Mouse (Mus musculus) intestine, embryonic 16.5 days (tissue): ENCODE results near the gene Twist2. TPM values are rescaled to one million over a fixed set of nuclear protein-coding genes. Genes with fewer than 3 reads are reported as not detected.

ENCODE experiments used
- ATAC-seq: fragments of 200-750 bp; cut with Nextera tagmentation; 2 replicates; pipeline ENCODE4 v1.8.0; 2017; ENCODE audit warnings: moderate TSS enrichment, moderate library complexity
- H3K27ac ChIP-seq: fragments of 300-500 bp; sonication (generic); 2 replicates; pipeline ENCODE4 v1.5.1; 2014; ENCODE audit warnings: mild to moderate bottlenecking, low read length
- H3K27me3 ChIP-seq: fragments of 300-500 bp; sonication (generic); replicated peaks from 2 replicates; pipeline ENCODE4 v1.6.1; 2014; ENCODE audit warnings: low read length, control low read depth, mixed read lengths; ENCODE audit not compliant: control insufficient read depth, insufficient read depth
- H3K36me3 ChIP-seq: fragments of 300-500 bp; sonication (generic); 2 replicates; pipeline ENCODE4 v1.6.1; 2014; ENCODE audit warnings: low read length, control low read depth; ENCODE audit not compliant: control insufficient read depth, insufficient read depth
- H3K4me1 ChIP-seq: fragments of 300-500 bp; sonication (generic); 2 replicates; pipeline ENCODE4 v1.6.1; 2014; ENCODE audit warnings: low read length, control low read depth, mixed read lengths; ENCODE audit not compliant: control insufficient read depth, insufficient read depth
- H3K4me2 ChIP-seq: fragments of 300-500 bp; sonication (generic); 2 replicates; pipeline ENCODE4 v1.6.1; 2014; ENCODE audit warnings: low read depth, low read length, control low read depth
- H3K4me3 ChIP-seq: fragments of 300-500 bp; sonication (generic); 2 replicates; pipeline ENCODE4 v1.5.1; 2014; ENCODE audit warnings: mild to moderate bottlenecking, low read length
- H3K9ac ChIP-seq: fragments of 300-500 bp; sonication (generic); 2 replicates; pipeline ENCODE4 v1.6.1; 2014; ENCODE audit warnings: low read depth, low read length
- H3K9me3 ChIP-seq: fragments of 300-500 bp; sonication (generic); 2 replicates; pipeline ENCODE4 v1.6.1; 2016; ENCODE audit warnings: low read length, control low read depth; ENCODE audit not compliant: control insufficient read depth
- WGBS: fragments of 180-500 bp; shearing (Covaris S2); extraction: QIAGEN DNeasy Blood & Tissue Kit; methylation state at CpG from one replicate; pipeline ENCODE4 v1.1.7; 2014; 5-methylcytosine and 5-hydroxymethylcytosine counted together
- polyA plus RNA-seq: library from polyadenylated mRNA; unstranded; fragments of >200 nt; fragmentation: Nextera tagmentation; extraction: Ambion mirVana; gene quantifications from 2 replicates; pipeline ENCODE4 v1.2.1, GENCODE M21; 2015

Twist2 gene
- polyA plus RNA-seq, 1 experiment from 2014 or later, result 5.1 TPM

GRCm38 (mm10) chr1:91858101-91858790 lies 57.0 kb downstream of the Twist2 start:
- WGBS, result 79% methylated on average over 11 of the region's 11 CpGs
- Histone ChIP-seq H3K9me3 (no peaks in the 10 kb centered on the region), H3K4me3 (no peak overlapping the region), H3K4me1 (peaks cover 15% of the 10 kb centered on the region), H3K27me3 (no peaks in the 10 kb centered on the region), H3K27ac (no peak overlapping the region), H3K36me3 (no peaks in the 10 kb centered on the region), H3K9ac (no peak overlapping the region), H3K4me2 (no peak overlapping the region)
- ATAC-seq, result no peak

- no peaks in the 10 kb centered on the region for H3K27me3 ChIP-seq
- H3K36me3 ChIP-seq, result no peaks in the 10 kb centered on the region
- H3K4me2 ChIP-seq, result no peak overlapping the region
- H3K9me3 ChIP-seq, result no peaks in the 10 kb centered on the region
- H3K4me1 ChIP-seq, result peaks cover 15% of the 10 kb centered on the region
- no peak for ATAC-seq
- H3K27ac ChIP-seq, result no peak overlapping the region
- no peak overlapping the region for H3K4me3 ChIP-seq
- no peak overlapping the region for H3K9ac ChIP-seq
- WGBS, result 94% methylated on average over 1 of the region's 1 CpGs
These were observed 57.6 kb downstream of the Twist2 start for GRCm38 (mm10) chr1:91858901-91859300.

DNA sequence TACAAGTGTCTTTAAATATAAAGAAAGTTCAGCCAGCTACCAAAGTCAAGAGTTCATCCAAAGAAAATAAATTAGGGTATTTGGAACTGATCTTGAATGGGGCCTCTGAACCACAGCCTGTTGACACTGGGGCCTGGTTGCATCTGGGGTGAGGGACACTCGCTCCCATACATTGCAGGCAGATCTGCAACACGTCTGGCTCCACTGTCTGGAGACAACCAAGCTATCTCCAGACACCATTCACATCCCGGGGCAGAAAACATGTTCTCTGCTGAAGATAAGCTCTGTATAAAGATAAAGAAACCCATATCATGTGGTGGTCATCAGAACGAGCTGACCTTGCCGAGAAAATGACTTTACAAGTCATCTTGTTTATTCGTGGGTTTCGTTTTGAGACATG lies 60.2 kb downstream of the Twist2 start:
- Histone ChIP-seq H3K9me3 (no peaks in the 10 kb centered on the region), H3K36me3 (no peaks in the 10 kb centered on the region), H3K9ac (no peak overlapping the region), H3K27ac (no peak overlapping the region), H3K4me2 (no peak overlapping the region), H3K4me3 (no peak overlapping the region), H3K27me3 (no peaks in the 10 kb centered on the region), H3K4me1 (peaks cover 12% of the 10 kb centered on the region)
- WGBS, result 46% methylated on average over 7 of the region's 7 CpGs
- ATAC-seq, result no peak

DNA sequence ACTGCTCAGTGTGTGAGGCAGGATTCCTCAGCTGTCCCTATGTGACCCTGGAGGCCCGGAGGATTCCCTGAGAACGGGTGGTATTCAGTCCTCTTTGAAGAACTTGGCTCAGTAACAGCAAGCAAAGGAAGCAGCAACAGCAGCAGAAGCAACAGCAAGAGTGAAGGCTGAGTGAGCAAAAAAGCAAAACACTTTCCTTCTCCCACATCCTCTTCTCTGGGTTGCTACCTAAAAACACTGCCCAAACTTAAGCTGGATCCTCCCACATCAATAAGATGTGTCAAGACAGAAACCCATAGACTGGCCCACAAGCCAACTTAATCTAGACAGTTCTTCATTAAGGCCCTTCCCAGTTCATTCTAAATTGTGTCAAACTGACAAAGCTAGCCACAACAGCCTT lies 64.7 kb downstream of the Twist2 start:
- WGBS, result 64% methylated on average over 2 of the region's 2 CpGs
- H3K4me1 ChIP-seq, result peaks cover 8% of the 10 kb centered on the region; the same call in 1 of the 2 replicates

GRCm38 (mm10) chr1:91871101-91871500 lies 69.8 kb downstream of the Twist2 start:
- Histone ChIP-seq H3K27me3 (no peaks in the 10 kb centered on the region), H3K4me1 (peaks cover 27% of the 10 kb centered on the region), H3K4me3 (no peak overlapping the region), H3K4me2 (no peak overlapping the region), H3K9ac (no peak overlapping the region), H3K27ac (no peak overlapping the region), H3K9me3 (no peaks in the 10 kb centered on the region), H3K36me3 (no peaks in the 10 kb centered on the region)
- ATAC-seq, result no peak
- WGBS, result 34% methylated on average over 6 of the region's 6 CpGs

More for the DNA sequence above, 64.7 kb downstream of the Twist2 start:
- no peak for ATAC-seq
- H3K9me3 ChIP-seq, result no peaks in the 10 kb centered on the region
- no peak overlapping the region for H3K4me3 ChIP-seq
- no peak overlapping the region for H3K9ac ChIP-seq
- no peaks in the 10 kb centered on the region for H3K36me3 ChIP-seq
- H3K27ac ChIP-seq, result no peak overlapping the region
- no peaks in the 10 kb centered on the region for H3K27me3 ChIP-seq
- H3K4me2 ChIP-seq, result no peak overlapping the region

DNA sequence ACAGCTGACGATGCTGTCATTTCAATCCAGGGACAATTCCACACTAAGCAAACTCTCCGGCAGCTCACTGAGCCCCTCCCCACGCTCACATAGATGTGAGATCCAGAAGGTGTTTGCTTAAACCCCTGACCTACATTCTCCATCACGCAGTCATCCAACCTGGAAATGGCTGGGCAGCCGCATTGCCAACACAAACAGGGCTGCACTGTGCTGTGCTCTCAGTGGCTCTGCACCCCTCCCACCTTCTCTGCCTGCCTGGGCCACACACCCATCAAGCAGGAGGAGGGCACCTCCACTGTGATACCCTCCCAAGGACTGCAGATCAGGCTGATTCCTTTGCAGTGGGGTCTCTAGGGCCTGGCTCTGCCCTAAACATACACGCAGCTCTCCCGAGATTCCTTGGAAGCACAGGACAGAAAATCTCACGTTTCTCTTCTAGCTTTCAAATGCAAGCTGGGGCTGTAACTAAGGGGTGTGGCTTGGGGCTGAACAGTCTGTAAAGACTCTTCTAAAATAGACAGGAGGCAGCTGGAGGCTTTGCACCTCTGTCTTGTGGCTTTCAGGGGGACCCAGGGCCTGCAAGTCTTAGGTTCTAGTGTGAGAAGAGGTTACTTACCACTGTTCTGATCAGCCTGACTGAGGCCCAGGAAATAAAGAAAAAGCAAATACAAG lies 71.3 kb downstream of the Twist2 start:
- Histone ChIP-seq H3K4me1 (peaks cover 27% of the 10 kb centered on the region), H3K9ac (peak overlapping the region; percentile 25; the same call in 1 of the 2 replicates), H3K27me3 (no peaks in the 10 kb centered on the region), H3K9me3 (no peaks in the 10 kb centered on the region), H3K4me2 (no peak overlapping the region), H3K36me3 (no peaks in the 10 kb centered on the region), H3K4me3 (no peak overlapping the region), H3K27ac (peak overlapping the region; percentile 20)
- WGBS, result 37% methylated on average over 8 of the region's 8 CpGs
- ATAC-seq, result no peak

DNA sequence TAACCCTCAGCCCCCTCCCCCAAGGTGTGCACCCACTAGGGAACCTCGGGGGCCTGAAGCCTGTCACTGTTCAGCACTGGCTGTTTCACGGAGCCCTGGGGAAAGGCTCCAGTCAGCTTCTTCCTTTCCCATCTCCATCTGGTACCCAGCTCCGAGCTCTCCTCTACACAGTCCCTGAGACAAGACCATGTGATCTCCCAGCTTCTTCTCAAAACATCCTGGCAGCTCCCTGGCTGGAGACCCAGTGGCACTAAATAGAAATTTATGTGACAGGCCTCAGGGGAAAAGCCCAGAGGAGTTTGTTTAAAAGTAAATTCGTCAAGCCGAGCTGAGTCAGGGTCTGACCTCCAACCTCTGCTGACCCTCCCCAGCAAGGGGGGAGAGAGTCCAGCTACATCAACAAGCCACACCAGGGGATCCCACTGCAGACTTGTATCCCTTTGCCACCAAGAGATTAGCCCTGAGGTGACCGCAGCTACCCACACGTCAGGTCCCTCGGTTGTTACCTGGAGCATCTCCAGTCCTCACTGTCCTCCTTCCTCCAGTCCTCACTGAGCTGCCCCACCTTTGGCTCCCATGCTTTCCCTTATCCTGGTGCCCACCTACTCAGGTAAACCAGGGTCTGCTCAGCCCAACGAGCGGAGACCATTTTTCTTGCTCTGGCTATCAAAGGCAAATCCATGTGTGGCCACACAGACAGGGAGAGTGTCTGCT lies 72.5 kb downstream of the Twist2 start:
- no peak overlapping the region for H3K27ac ChIP-seq
- H3K27me3 ChIP-seq, result no peaks in the 10 kb centered on the region

DNA sequence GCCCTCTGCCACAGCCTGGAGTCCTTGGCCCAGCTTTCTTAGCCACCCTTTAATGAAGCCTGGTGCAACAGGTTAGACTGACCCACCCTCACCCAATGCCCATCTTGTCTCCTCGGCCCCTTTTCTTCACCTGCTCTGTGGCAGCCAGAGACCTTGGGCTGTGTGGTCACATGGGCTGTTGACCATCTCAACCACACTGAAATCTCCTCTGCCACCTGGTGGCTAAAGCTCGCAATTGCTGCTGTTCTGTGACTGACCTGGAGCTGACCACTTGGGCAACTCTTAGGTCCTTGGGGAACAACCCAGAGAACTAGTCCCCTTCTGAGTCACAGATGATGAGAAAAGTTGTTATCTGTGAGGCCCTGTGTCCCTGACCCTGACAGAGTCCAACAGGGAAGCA lies 73.4 kb downstream of the Twist2 start:
- Histone ChIP-seq H3K9me3 (no peaks in the 10 kb centered on the region), H3K27me3 (no peaks in the 10 kb centered on the region), H3K4me3 (no peak overlapping the region), H3K36me3 (no peaks in the 10 kb centered on the region), H3K9ac (no peak overlapping the region), H3K27ac (no peak overlapping the region), H3K4me1 (peaks cover 24% of the 10 kb centered on the region), H3K4me2 (no peak overlapping the region)
- ATAC-seq, result peak; percentile 46; the same call in 1 of the 2 replicates
- 10% methylated on average over 2 of the region's 2 CpGs for WGBS

More for the DNA sequence above, 72.5 kb downstream of the Twist2 start:
- no peak overlapping the region for H3K4me3 ChIP-seq
- no peak overlapping the region for H3K9ac ChIP-seq
- ATAC-seq, result no peak
- no peaks in the 10 kb centered on the region for H3K36me3 ChIP-seq
- no peaks in the 10 kb centered on the region for H3K9me3 ChIP-seq
- no peak overlapping the region for H3K4me2 ChIP-seq
- H3K4me1 ChIP-seq, result peaks cover 27% of the 10 kb centered on the region
- 53% methylated on average over 10 of the region's 10 CpGs for WGBS

DNA sequence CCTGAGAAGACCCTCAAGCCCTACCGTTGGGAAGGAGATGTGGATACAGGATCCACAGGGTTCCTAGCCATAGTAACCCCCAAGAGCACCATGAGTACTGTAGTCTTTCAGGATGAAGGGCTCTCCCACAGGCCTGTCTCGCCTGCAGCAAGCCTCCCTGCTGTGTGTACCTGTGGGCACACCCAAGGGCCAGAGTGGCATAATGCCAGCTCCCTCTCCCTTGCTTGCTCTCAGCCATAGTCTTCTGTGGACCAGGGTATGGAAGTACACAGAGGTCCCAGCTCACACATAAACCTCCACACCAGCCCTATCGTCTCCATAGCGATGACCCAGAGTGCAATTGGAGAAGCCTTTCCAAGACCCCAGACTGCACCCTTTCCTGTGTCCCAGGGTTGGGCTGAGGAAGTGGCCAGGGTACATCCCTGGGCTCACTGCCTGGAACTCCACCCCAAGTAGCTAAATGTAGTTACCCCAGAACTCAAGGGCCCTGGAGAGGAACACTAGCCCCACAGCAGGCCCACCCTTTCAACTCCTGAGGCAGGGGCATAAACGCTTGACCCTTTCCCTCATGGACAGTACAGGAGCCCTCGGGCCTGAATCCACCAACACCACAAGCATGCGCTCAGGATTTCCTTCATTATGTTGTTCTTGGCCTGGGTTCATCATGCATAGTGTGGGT lies 73.9 kb downstream of the Twist2 start:
- no peak overlapping the region for H3K4me2 ChIP-seq
- H3K27ac ChIP-seq, result no peak overlapping the region
- peaks cover 24% of the 10 kb centered on the region for H3K4me1 ChIP-seq
- no peaks in the 10 kb centered on the region for H3K27me3 ChIP-seq
- no peak for ATAC-seq
- 75% methylated on average over 7 of the region's 7 CpGs for WGBS
- no peak overlapping the region for H3K4me3 ChIP-seq
- no peaks in the 10 kb centered on the region for H3K36me3 ChIP-seq
- no peak overlapping the region for H3K9ac ChIP-seq
- H3K9me3 ChIP-seq, result no peaks in the 10 kb centered on the region
